Mouse (Mus musculus) urinary bladder, postnatal 25 days (tissue): ENCODE measurements around the gene Ipcef1.
"Not testable (repeated sequence)": the region's sequence is repeated elsewhere in the genome, so short reads cannot be mapped to it uniquely, and the experiment has no call there.

Experiments
- DNase-seq: peaks from one replicate; pipeline ENCODE4 v3.0.0; 2022; ENCODE audit warnings: low spot score

Gene Ipcef1

GRCm38 (mm10) chr10:6885460-6885859 lies 166.8 kb downstream of the Ipcef1 start:
- no peak for DNase-seq

GRCm38 (mm10) chr10:6882041-6882440 lies 170.2 kb downstream of the Ipcef1 start:
- not testable (repeated sequence) for DNase-seq

- DNase-seq: no peak
Observed at GRCm38 (mm10) chr10:6878276-6878881, 173.9 kb downstream of the Ipcef1 start.

- DNase-seq: no peak
Observed at GRCm38 (mm10) chr10:6873917-6874316, 178.4 kb downstream of the Ipcef1 start.

GRCm38 (mm10) chr10:6871418-6872072 lies 180.7 kb downstream of the Ipcef1 start:
- DNase-seq: no peak

- no peak for DNase-seq
Observed at GRCm38 (mm10) chr10:6855812-6856211, 196.5 kb downstream of the Ipcef1 start.

- DNase-seq: no peak
Observed at GRCm38 (mm10) chr10:6848834-6849233, 203.4 kb downstream of the Ipcef1 start.

GRCm38 (mm10) chr10:6848162-6848754 lies 204.0 kb downstream of the Ipcef1 start:
- DNase-seq: no peak

- no peak for DNase-seq
Observed at GRCm38 (mm10) chr10:6846283-6846682, 206.0 kb downstream of the Ipcef1 start.

GRCm38 (mm10) chr10:6842225-6842624 lies 210.1 kb downstream of the Ipcef1 start:
- no peak for DNase-seq
